11 mouse cellular contexts compared by ENCODE assay signal in the genomic region with DNA sequence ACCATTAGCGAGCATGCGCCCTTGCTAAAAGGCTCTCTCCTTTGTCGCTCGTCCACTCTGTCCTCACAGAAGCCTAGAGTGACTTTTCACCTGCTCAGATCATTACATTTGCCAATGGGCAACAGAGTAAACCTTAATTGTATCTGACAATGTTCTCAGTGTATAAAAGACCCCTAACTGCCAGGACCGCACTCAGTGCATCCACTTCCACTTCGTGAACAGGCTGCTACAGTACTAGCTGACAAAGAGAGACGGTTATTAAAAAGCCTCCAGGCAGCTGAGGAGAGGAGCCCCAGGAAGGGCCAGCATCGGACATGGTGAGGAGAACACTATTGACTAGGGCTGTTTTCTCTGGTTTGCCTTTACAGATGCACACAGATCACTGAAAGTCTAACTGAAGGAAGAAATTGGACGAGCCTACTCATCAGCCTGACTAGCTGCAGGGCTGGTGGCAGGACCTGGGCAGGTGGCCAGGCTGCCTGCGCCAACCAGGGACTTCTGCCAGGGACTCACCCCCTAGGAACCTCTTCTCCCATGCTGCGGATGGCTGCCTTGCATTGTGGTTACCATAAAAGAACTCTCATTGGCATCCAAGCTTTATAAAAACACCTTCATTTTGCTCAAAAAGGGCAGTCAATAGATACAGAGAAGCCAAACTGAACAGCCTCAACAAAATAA. TPM values are rescaled to one million over a fixed set of nuclear protein-coding genes. Genes with fewer than 3 reads are reported as not detected.
A peak's percentile ranks its signal among the peaks of the same experiment; 100 is the strongest.
DNase-seq lines count a peak whose midpoint lies in the region; ATAC-seq and TF ChIP-seq lines count a peak whose summit lies in the region.
"Had no signal": no experiment of that assay in that cellular context is flagged by ENCODE, and none has a peak within 500 bp of the region (broad histone marks: within the 10 kb centered on the region; RNA-seq: fewer than 3 reads in every experiment).

No protein-coding gene starts in this region.

- no peak overlapping the region for H3K4me2 ChIP-seq in midbrain, postnatal 0 days (ENCODE audit: low read depth, low read length, poor library complexity, severe bottlenecking)
- no peak overlapping the region for H3K4me2 ChIP-seq in midbrain, embryonic 11.5 days
- no peak overlapping the region for H3K4me2 ChIP-seq in intestine, embryonic 15.5 days (replicated peaks)
- H3K4me2 ChIP-seq: heart, embryonic 13.5 days had no signal

- TF ChIP-seq CTCF in midbrain, postnatal 0 days (IDR thresholded peaks at IDR 0.05) = no peak

- no peaks in the 10 kb centered on the region for H3K9me3 ChIP-seq in heart, embryonic 10.5 days
- no peaks in the 10 kb centered on the region for H3K9me3 ChIP-seq in midbrain, postnatal 0 days (ENCODE audit: low read length)
- no peaks in the 10 kb centered on the region for H3K9me3 ChIP-seq in midbrain, embryonic 11.5 days (ENCODE audit: control insufficient read depth, low read length)
- no peaks in the 10 kb centered on the region for H3K9me3 ChIP-seq in intestine, embryonic 15.5 days
- H3K9me3 ChIP-seq: heart, embryonic 13.5 days had no signal

- H3K9ac ChIP-seq in midbrain, postnatal 0 days (replicated peaks; ENCODE audit: low read length, poor library complexity, severe bottlenecking) = no peak overlapping the region
- no peak overlapping the region for H3K9ac ChIP-seq in midbrain, embryonic 11.5 days (ENCODE audit: low read length)
- H3K9ac ChIP-seq in intestine, embryonic 15.5 days = no peak overlapping the region
- H3K9ac ChIP-seq: heart, embryonic 13.5 days had no signal

- H3K4me1 ChIP-seq in heart, embryonic 10.5 days = peaks cover 12% of the 10 kb centered on the region
- no peaks in the 10 kb centered on the region for H3K4me1 ChIP-seq in midbrain, postnatal 0 days (ENCODE audit: insufficient read depth, low read length)
- no peaks in the 10 kb centered on the region for H3K4me1 ChIP-seq in midbrain, embryonic 11.5 days (ENCODE audit: control insufficient read depth, insufficient read depth, low read length)
- H3K4me1 ChIP-seq in intestine, embryonic 15.5 days (replicated peaks) = peaks cover 7% of the 10 kb centered on the region

- peak; percentile 61 to 64 for DNase-seq in heart, adult 18-20 months
- no peak for DNase-seq in heart, embryonic 10.5 days (ENCODE audit: low spot score)
- DNase-seq in midbrain, postnatal 0 days (ENCODE audit: low spot score) = peak; percentile 84
- DNase-seq in midbrain, embryonic 11.5 days (ENCODE audit: low spot score, missing footprints) = no peak
- peak; percentile 94 to 95 for DNase-seq in cerebellum, postnatal 25 days
- DNase-seq in retina, embryonic 14.5 days (ENCODE audit: low spot score) = peak; percentile 27
- DNase-seq: lung, adult 18-20 months had no signal

- 92% methylated on average over 11 of the region's 11 CpGs for WGBS in heart, embryonic 10.5 days
- 78% methylated on average over 11 of the region's 11 CpGs for WGBS in midbrain, postnatal 0 days
- 93% methylated on average over 11 of the region's 11 CpGs for WGBS in midbrain, embryonic 11.5 days
- 91% methylated on average over 11 of the region's 11 CpGs for WGBS in intestine, embryonic 15.5 days

- H3K4me3 ChIP-seq in heart, embryonic 10.5 days = no peak overlapping the region
- H3K4me3 ChIP-seq in midbrain, postnatal 0 days (ENCODE audit: low read depth, low read length) = no peak overlapping the region
- no peak overlapping the region for H3K4me3 ChIP-seq in midbrain, embryonic 11.5 days (ENCODE audit: low read depth, low read length)
- no peak overlapping the region for H3K4me3 ChIP-seq in intestine, embryonic 15.5 days (replicated peaks)
- H3K4me3 ChIP-seq: heart, embryonic 13.5 days had no signal

- H3K36me3 ChIP-seq in heart, embryonic 10.5 days = peaks cover 75% of the 10 kb centered on the region
- H3K36me3 ChIP-seq in midbrain, postnatal 0 days (ENCODE audit: insufficient read depth, low read length) = peaks cover 60% of the 10 kb centered on the region
- peaks cover 35% of the 10 kb centered on the region for H3K36me3 ChIP-seq in midbrain, embryonic 11.5 days (ENCODE audit: control insufficient read depth, insufficient read depth, low read length)
- peaks cover 43% of the 10 kb centered on the region for H3K36me3 ChIP-seq in intestine, embryonic 15.5 days

- peak; percentile 56 for ATAC-seq in midbrain, postnatal 0 days (ENCODE audit: low FRiP score)
- no peak for ATAC-seq in midbrain, embryonic 11.5 days (ENCODE audit: low FRiP score)
- ATAC-seq in intestine, embryonic 15.5 days = no peak
- no peak for ATAC-seq in megakaryocyte progenitor cell, adult 5-6 weeks (replicated peaks; ENCODE audit: poor library complexity)

- H3K27me3 ChIP-seq in heart, embryonic 10.5 days (ENCODE audit: insufficient read depth, poor library complexity, severe bottlenecking) = no peaks in the 10 kb centered on the region
- H3K27me3 ChIP-seq in midbrain, postnatal 0 days (ENCODE audit: insufficient read depth, low read length) = no peaks in the 10 kb centered on the region
- no peaks in the 10 kb centered on the region for H3K27me3 ChIP-seq in midbrain, embryonic 11.5 days (ENCODE audit: control insufficient read depth, insufficient read depth, low read length)
- H3K27me3 ChIP-seq in intestine, embryonic 15.5 days (replicated peaks) = no peaks in the 10 kb centered on the region
- H3K27me3 ChIP-seq: heart, embryonic 13.5 days had no signal

- H3K27ac ChIP-seq in heart, embryonic 10.5 days = no peak overlapping the region
- peak overlapping the region; percentile 20; the same call in 1 of the 2 replicates for H3K27ac ChIP-seq in midbrain, postnatal 0 days (ENCODE audit: low read depth, low read length)
- H3K27ac ChIP-seq in midbrain, embryonic 11.5 days (ENCODE audit: low read depth, low read length) = no peak overlapping the region
- H3K27ac ChIP-seq in intestine, embryonic 15.5 days = no peak overlapping the region
- H3K27ac ChIP-seq: heart, embryonic 13.5 days had no signal

RNA-seq across cellular contexts. Expression of a gene that starts 9.5 kb away (rescaled TPM):
- not detected for total RNA-seq in heart, adult 18-20 months (2021)
- not detected in 2 replicates for polyA plus RNA-seq in heart, embryonic 10.5 days (2016; fragmentation: Nextera tagmentation; extraction: Ambion mirVana)
- total RNA-seq in midbrain, postnatal 0 days (2014; rRNA removed) = not detected in 2 replicates
- polyA plus RNA-seq in midbrain, postnatal 0 days (2015; fragmentation: Nextera tagmentation; extraction: Ambion mirVana) = not detected in 2 replicates
- not detected in 2 replicates for polyA plus RNA-seq in midbrain, embryonic 11.5 days (2014; fragmentation: Nextera tagmentation; extraction: Ambion mirVana)
- polyA plus RNA-seq in intestine, embryonic 15.5 days (2015; fragmentation: Nextera tagmentation; extraction: Ambion mirVana) = not detected in 2 replicates
- total RNA-seq in megakaryocyte progenitor cell, adult 5-6 weeks (2015) = not detected in 2 replicates
- not detected in 2 replicates for total RNA-seq in megakaryocyte progenitor cell, adult 5-6 weeks (2017)
- total RNA-seq: common myeloid progenitor, adult 5-6 weeks had no signal
- polyA plus RNA-seq: heart, embryonic 13.5 days had no signal

RNA-seq across cellular contexts. Expression of a gene that starts 18.2 kb away (rescaled TPM):
- 10 to 100 TPM; 16.6 to 19.2 TPM for total RNA-seq in heart, adult 18-20 months (2021)
- polyA plus RNA-seq in heart, embryonic 10.5 days (2016; fragmentation: Nextera tagmentation; extraction: Ambion mirVana) = 127 and 133 TPM in 2 replicates
- total RNA-seq in midbrain, postnatal 0 days (2014; rRNA removed) = 117 and 124 TPM in 2 replicates
- polyA plus RNA-seq in midbrain, postnatal 0 days (2015; fragmentation: Nextera tagmentation; extraction: Ambion mirVana) = 98.5 and 100 TPM in 2 replicates
- 82.5 and 85.0 TPM in 2 replicates for polyA plus RNA-seq in midbrain, embryonic 11.5 days (2014; fragmentation: Nextera tagmentation; extraction: Ambion mirVana)
- polyA plus RNA-seq in intestine, embryonic 15.5 days (2015; fragmentation: Nextera tagmentation; extraction: Ambion mirVana) = 89.8 and 90.4 TPM in 2 replicates
- 4.5 and 5.8 TPM in 2 replicates for total RNA-seq in megakaryocyte progenitor cell, adult 5-6 weeks (2015)
- 6.0 and 7.9 TPM in 2 replicates for total RNA-seq in megakaryocyte progenitor cell, adult 5-6 weeks (2017)

RNA-seq across cellular contexts. Expression of a gene that starts 52.6 kb away (rescaled TPM):
- total RNA-seq in heart, adult 18-20 months (2021) = 10 to 100 TPM; 19.1 to 19.4 TPM
- 19.2 and 20.9 TPM in 2 replicates for polyA plus RNA-seq in heart, embryonic 10.5 days (2016; fragmentation: Nextera tagmentation; extraction: Ambion mirVana)
- 18.6 and 22.1 TPM in 2 replicates for total RNA-seq in midbrain, postnatal 0 days (2014; rRNA removed)
- polyA plus RNA-seq in midbrain, postnatal 0 days (2015; fragmentation: Nextera tagmentation; extraction: Ambion mirVana) = 16.1 and 17.6 TPM in 2 replicates
- 19.0 and 23.1 TPM in 2 replicates for polyA plus RNA-seq in midbrain, embryonic 11.5 days (2014; fragmentation: Nextera tagmentation; extraction: Ambion mirVana)
- polyA plus RNA-seq in intestine, embryonic 15.5 days (2015; fragmentation: Nextera tagmentation; extraction: Ambion mirVana) = 22.0 and 22.2 TPM in 2 replicates
- 6.7 and 8.0 TPM in 2 replicates for total RNA-seq in megakaryocyte progenitor cell, adult 5-6 weeks (2015)
- 13.5 and 17.0 TPM in 2 replicates for total RNA-seq in megakaryocyte progenitor cell, adult 5-6 weeks (2017)

RNA-seq across cellular contexts. Expression of a gene that starts 52.6 kb away (rescaled TPM):
- total RNA-seq in heart, adult 18-20 months (2021) = 10 to 100 TPM; 32.7 to 36.3 TPM
- 49.1 and 52.8 TPM in 2 replicates for polyA plus RNA-seq in heart, embryonic 10.5 days (2016; fragmentation: Nextera tagmentation; extraction: Ambion mirVana)
- total RNA-seq in midbrain, postnatal 0 days (2014; rRNA removed) = 27.8 and 39.6 TPM in 2 replicates
- 24.6 and 24.8 TPM in 2 replicates for polyA plus RNA-seq in midbrain, postnatal 0 days (2015; fragmentation: Nextera tagmentation; extraction: Ambion mirVana)
- polyA plus RNA-seq in midbrain, embryonic 11.5 days (2014; fragmentation: Nextera tagmentation; extraction: Ambion mirVana) = 36.3 and 38.0 TPM in 2 replicates
- 92.0 and 98.9 TPM in 2 replicates for polyA plus RNA-seq in intestine, embryonic 15.5 days (2015; fragmentation: Nextera tagmentation; extraction: Ambion mirVana)
- total RNA-seq in megakaryocyte progenitor cell, adult 5-6 weeks (2015) = 42.9 and 46.5 TPM in 2 replicates
- 49.1 and 50.9 TPM in 2 replicates for total RNA-seq in megakaryocyte progenitor cell, adult 5-6 weeks (2017)

Comparison
In these comparisons a context has a peak if more than half of its experiments do, and no peak if none do; other contexts are left out.
1. DNase-seq: peak in heart, adult 18-20 months (2 of 2), midbrain, postnatal 0 days (single experiment), cerebellum, postnatal 25 days (2 of 2) and retina, embryonic 14.5 days (single experiment); none in heart, embryonic 10.5 days (single experiment) and midbrain, embryonic 11.5 days (single experiment).